Mouse (Mus musculus): ENCODE results near the gene Asb4.

Gene Asb4

GRCm38 (mm10) chr6:5396797-5397196 lies 13.6 kb downstream of the Asb4 start:
- no peak for DNase-seq

- DNase-seq = peak; percentile 62 to 77
Observed at GRCm38 (mm10) chr6:5401394-5401793, 18.2 kb downstream of the Asb4 start.

DNA sequence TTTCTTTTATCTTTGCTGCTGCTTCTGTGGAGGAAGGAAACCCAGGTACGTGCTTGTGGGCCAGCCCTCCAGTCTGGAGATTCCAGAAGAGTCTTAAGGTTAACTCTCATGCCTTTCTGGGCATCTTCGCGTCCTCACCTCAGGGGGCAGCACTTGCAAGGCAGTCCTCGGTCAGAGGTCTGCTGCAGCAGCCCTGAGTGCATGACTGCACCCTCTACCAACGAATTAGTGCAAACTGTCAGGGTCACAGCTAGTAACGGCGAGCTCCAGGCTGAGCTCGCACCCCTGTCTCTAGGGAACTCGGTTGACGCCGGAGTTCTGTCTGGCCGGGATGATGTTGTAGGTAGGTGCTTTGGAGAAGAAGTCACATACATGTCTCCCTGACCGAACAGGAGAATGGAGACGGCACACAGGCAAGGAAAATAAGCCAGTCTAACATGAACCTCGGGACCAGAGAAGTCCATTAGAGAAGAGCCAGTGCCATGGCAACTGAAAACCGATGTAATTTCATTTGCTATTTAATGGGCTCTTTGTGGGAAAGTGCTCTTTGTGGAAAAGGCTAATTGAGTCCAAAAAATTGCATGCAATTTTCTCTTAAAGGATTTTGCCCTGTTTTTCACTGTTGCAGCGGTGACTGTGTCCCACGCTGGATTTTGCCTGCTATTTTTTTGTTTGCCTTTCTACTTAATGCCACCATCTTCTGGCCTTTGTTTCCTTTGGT lies 20.1 kb downstream of the Asb4 start:
- peak in 1 of 2 experiments; percentile 21 for DNase-seq

DNA sequence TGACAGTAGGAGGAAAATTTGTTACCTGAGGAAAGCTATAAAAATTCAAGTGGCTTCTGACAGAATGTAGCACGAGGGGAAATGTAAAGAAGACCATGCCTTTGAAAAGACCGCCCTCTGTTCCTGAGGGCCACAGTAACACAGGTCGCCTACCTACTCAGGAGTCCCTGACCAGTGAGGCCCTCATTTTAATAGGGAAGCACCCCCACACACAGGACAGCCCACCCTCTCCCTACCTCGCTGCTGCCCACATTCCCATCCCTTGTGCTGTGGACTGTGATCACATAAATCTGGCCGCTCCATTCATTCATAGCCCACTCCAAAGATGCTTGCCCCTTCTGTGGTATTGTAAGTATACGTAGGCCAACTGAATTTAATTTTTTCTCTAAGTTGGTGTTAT lies 20.8 kb downstream of the Asb4 start:
- DNase-seq = no peak

GRCm38 (mm10) chr6:5408451-5409177 lies 25.4 kb downstream of the Asb4 start:
- no peak for DNase-seq

- no peak for DNase-seq
Observed at GRCm38 (mm10) chr6:5409676-5410075, 26.5 kb downstream of the Asb4 start.

DNA sequence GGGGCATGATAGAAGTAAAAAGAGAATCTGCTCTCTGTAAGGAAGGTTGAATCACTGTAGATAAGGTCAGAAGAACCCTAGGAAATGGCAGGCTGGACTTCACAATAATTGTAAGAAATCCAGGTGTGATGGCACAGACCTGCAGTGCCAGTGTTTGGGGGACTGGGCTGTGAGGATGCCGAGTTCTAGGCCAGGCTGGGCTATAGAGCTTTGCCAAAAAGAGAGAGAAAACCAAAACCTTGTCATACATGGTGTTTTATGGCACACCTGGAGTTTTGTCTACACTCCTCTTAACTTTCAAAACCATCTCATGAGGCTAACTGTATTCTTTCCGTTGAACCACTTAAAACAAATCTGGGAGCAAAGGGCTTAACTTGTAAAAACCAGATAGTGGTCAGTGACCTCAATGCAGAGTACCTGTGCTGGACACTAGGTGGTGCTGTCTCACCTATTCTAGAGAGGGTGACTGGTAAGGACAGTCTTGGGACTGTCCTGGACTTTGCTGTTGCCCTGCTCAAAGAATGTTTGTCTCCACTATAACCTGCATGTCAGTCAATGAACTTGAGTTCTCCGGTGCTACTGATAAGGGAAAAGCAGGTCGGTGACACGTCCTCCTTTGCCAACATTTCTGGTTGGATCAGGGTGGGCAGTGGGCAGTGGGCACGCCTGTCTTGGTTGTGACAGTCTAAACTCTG lies 27.7 kb downstream of the Asb4 start:
- DNase-seq = peak; percentile 46 to 82

- DNase-seq = peak; percentile 29 to 38
Observed at GRCm38 (mm10) chr6:5413282-5413681, 30.1 kb downstream of the Asb4 start.

- no peak for DNase-seq
Observed at GRCm38 (mm10) chr6:5421442-5421841, 38.3 kb downstream of the Asb4 start.

GRCm38 (mm10) chr6:5422386-5422785 lies 39.2 kb downstream of the Asb4 start:
- DNase-seq = no peak

- DNase-seq = no peak
Observed at GRCm38 (mm10) chr6:5423594-5423993, 40.4 kb downstream of the Asb4 start.

DNA sequence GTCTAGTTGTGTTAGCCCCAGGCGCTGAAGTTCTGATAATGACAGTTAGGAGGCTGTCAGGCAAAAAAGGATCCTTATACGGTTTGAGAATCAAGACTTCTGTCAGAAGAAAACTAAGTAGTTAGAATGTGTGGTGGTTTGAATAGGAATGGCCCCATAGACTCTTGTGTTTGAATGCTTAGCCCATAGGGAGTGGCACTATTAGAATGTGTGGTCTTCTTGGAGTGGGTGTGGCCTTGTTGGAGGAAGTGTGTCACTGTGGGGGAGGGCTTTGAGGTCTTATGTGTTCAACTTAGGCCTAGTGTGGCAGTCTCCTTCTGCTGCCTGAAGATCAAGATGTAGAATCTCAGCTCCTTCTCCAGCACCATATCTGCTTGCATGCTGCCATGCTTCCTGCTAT lies 43.8 kb downstream of the Asb4 start:
- no peak for DNase-seq

- no peak for DNase-seq
Observed at GRCm38 (mm10) chr6:5429562-5429961, 46.4 kb downstream of the Asb4 start.

DNA sequence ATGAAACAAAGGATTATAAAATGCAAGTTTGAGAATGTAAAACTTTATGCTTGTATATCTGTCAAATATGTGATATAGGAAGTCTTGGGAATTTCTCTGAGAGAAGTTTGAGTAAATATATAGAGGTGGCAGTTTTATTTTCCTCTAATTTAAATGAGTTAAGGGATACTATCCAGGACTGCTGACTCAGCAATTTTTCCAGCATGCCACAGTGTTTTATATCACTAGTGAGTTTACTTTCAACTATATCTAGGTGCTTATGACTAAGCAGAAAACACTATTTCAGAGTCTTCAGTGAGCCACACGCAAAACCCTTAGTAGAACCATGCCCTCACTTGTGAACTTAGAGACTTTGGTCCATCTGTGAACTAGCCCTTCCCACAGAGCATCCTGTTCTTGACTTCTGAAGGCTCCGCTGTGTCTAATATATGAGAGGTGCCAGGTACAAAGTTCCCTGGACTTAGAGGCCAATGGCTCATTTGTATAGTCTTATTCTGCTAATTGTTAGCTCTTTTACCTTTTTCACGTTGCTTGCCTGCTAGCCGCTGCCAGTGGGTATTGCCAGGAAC lies 46.9 kb downstream of the Asb4 start:
- DNase-seq = no peak

DNA sequence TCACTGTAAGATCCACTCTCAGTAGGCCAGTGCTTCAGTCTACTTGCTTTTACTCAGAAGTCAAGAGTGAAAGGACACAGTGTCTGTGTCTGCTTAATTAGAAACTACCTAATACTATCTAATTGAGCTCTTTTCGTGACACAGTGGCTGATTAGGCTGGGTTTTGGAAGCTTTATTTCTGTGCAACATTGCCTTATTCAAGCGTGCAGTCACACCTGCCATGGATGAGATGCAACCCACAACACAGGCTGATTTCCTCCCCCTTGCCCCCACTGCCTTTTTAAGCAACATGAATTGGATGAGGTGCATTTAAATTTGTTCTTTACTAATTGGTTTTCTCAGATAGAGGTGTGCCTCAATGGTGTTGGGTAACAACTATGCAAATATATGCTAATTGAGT lies 50.7 kb downstream of the Asb4 start:
- no peak for DNase-seq

DNA sequence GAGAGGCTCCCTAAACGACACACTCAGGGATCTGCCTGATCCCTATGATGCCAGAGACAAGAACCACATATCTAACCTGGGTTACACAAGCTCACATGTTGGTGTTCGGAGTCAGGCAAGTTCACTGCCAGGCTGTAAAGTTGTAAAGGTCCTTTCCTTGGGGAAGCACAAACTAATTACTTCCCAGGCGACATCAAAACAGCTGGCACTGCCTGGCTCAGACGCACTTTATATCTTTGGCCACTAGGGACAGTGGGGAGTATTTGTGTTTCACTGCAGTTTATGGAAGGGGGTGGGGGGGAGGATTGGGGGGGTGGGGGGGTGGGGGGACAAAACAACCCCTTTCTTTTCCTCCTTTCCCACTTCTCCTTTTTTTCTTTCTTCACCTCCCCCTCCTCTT lies 54.6 kb downstream of the Asb4 start:
- DNase-seq = peak in 1 of 2 experiments; percentile 31

GRCm38 (mm10) chr6:5441221-5441620 lies 58.0 kb downstream of the Asb4 start:
- DNase-seq = no peak

- DNase-seq = peak; percentile 18 to 28
Observed at GRCm38 (mm10) chr6:5442316-5443085, 59.3 kb downstream of the Asb4 start.

DNA sequence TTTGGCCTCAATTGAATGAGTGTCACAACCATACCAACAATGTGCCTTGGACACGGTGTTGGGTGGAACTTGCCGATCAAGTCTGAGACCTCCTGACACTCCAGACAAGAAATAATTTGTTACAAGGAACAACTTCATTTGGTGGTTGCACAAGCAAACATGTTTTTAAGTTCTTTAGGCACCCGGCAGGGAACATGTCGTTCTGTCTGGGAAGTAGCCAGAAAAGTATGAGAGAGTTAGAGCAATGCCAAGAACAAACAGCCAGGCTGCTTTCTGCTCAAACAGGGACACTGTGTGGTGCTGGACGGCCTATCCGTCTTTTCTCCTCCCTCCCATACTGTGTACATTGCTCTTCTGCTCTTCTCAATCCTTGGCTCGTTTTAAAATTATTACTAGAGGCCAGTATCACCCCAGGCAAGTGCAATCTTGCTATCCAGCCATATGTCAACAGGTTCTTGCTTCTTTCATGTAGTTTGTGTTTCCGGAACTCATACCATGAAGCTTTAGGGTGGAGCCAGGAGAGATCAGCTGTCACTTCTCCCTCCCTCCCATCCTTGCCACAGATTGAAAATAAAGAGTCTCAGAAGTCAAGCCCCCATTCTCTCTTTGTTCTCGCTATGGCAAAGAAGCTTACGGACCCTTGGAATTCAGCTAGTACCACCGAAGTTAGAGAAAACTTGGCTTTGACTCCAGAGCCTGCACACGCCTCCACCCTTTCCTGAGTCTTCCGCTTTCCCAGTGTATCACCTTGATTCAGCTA lies 60.1 kb downstream of the Asb4 start:
- DNase-seq = peak; percentile 27 to 53

- no peak for DNase-seq
Observed at GRCm38 (mm10) chr6:5444331-5444898, 61.2 kb downstream of the Asb4 start.

- DNase-seq = no peak
Observed at GRCm38 (mm10) chr6:5447013-5447412, 63.8 kb downstream of the Asb4 start.

- DNase-seq = no peak
Observed at GRCm38 (mm10) chr6:5447546-5447945, 64.4 kb downstream of the Asb4 start.
